Mouse (Mus musculus) gastrocnemius, adult 2 months (tissue): Measurements from ENCODE around the gene Porcn. TPM values are rescaled to one million over a fixed set of nuclear protein-coding genes. Genes with fewer than 3 reads are reported as not detected.

ENCODE experiments used
- DNase-seq: peaks from one replicate; pipeline ENCODE4 v3.0.0; 2022
- H3K27ac ChIP-seq: fragments of 200-600 bp; 2 replicates; pipeline ENCODE4 v1.8.1; 2022; ENCODE audit warnings: mild to moderate bottlenecking
- H3K4me3 ChIP-seq: fragments of 200-600 bp; 2 replicates; pipeline ENCODE4 v1.8.1; 2022; ENCODE audit warnings: mild to moderate bottlenecking, moderate library complexity
- CTCF ChIP-seq: fragments of 200-600 bp; IDR thresholded peaks from 2 replicates; pipeline ENCODE4 v1.8.1; 2022; ENCODE audit warnings: antibody characterized with exemption, mild to moderate bottlenecking, moderate library complexity
- intact Hi-C: fragments of 180-260 bp; cut with DNase I; formaldehyde crosslinking; loops from one replicate; pipeline ENCODE4 v1.15.1; 2025
- total RNA-seq, 2 experiments: library from RNA; stranded (reverse); gene quantifications; 2 replicates each; pipeline ENCODE4 v1.2.3; 2021

Gene Porcn
- total RNA-seq, 2 experiments from 2014 or later: 4.2 to 5.4 TPM

GRCm38 (mm10) chrX:8223473-8223872, 17.1 kb upstream of the Porcn start:
- H3K27ac ChIP-seq: no peak overlapping the region
- intact Hi-C loops: no loop called here
- no peak for TF ChIP-seq CTCF

GRCm38 (mm10) chrX:8222678-8223421, 16.5 kb upstream of the Porcn start:
- Histone ChIP-seq H3K27ac (peak overlapping the region; percentile 31; the same call in 1 of the 2 replicates), H3K4me3 (no peak overlapping the region)
- intact Hi-C loops: no loop called here
- TF ChIP-seq CTCF: no peak
- DNase-seq: no peak

More at GRCm38 (mm10) chrX:8223473-8223872, 17.1 kb upstream of the Porcn start:
- no peak overlapping the region for H3K4me3 ChIP-seq
- DNase-seq: no peak

- no peak overlapping the region for H3K4me3 ChIP-seq
- TF ChIP-seq CTCF: no peak
- intact Hi-C loops: no loop called here
- DNase-seq: no peak
- no peak overlapping the region for H3K27ac ChIP-seq
These were observed 16.0 kb upstream of the Porcn start for GRCm38 (mm10) chrX:8222296-8222677.

GRCm38 (mm10) chrX:8219651-8220050, 13.3 kb upstream of the Porcn start:
- no peak for DNase-seq
- intact Hi-C loops: no loop called here
- TF ChIP-seq CTCF: no peak
- no peak overlapping the region for H3K27ac ChIP-seq
- H3K4me3 ChIP-seq: no peak overlapping the region

- H3K27ac ChIP-seq: no peak overlapping the region
- no peak for TF ChIP-seq CTCF
- no peak overlapping the region for H3K4me3 ChIP-seq
- intact Hi-C loops: no loop called here
- no peak for DNase-seq
These were observed 11.8 kb upstream of the Porcn start for GRCm38 (mm10) chrX:8218114-8218513.

GRCm38 (mm10) chrX:8217383-8217782, 11.1 kb upstream of the Porcn start:
- H3K4me3 ChIP-seq: no peak overlapping the region
- H3K27ac ChIP-seq: no peak overlapping the region
- TF ChIP-seq CTCF: no peak
- intact Hi-C loops: no loop called here
- DNase-seq: no peak

- Histone ChIP-seq H3K27ac (no peak overlapping the region), H3K4me3 (no peak overlapping the region)
- no peak for DNase-seq
- TF ChIP-seq CTCF: no peak
- intact Hi-C loops: no loop called here
These were observed 5.3 kb upstream of the Porcn start for GRCm38 (mm10) chrX:8211490-8212207.

- Histone ChIP-seq H3K27ac (no peak overlapping the region), H3K4me3 (no peak overlapping the region)
- TF ChIP-seq CTCF: no peak
- no peak for DNase-seq
- intact Hi-C loops: no loop called here
These were observed 3.4 kb upstream of the Porcn start for GRCm38 (mm10) chrX:8209720-8210119.

GRCm38 (mm10) chrX:8207224-8207623, 899 bp upstream of the Porcn start:
- intact Hi-C loops: no loop called here
- H3K27ac ChIP-seq: no peak overlapping the region
- no peak for TF ChIP-seq CTCF
- DNase-seq: no peak
- peak overlapping the region; percentile 84 for H3K4me3 ChIP-seq

GRCm38 (mm10) chrX:8206694-8207197, 421 bp upstream of the Porcn start:
- DNase-seq: no peak
- intact Hi-C loops: no loop called here
- Histone ChIP-seq H3K27ac (peak overlapping the region; percentile 80; the same call in 1 of the 2 replicates), H3K4me3 (peak overlapping the region; percentile 84)
- no peak for TF ChIP-seq CTCF

- H3K4me3 ChIP-seq: peak overlapping the region; percentile 84
- H3K27ac ChIP-seq: no peak overlapping the region
- intact Hi-C loops: no loop called here
- no peak for TF ChIP-seq CTCF
- DNase-seq: no peak
These were observed 774 bp downstream of the Porcn start for GRCm38 (mm10) chrX:8205551-8205950.

GRCm38 (mm10) chrX:8205088-8205487, 1.2 kb downstream of the Porcn start:
- no peak for DNase-seq
- Histone ChIP-seq H3K27ac (no peak overlapping the region), H3K4me3 (no peak overlapping the region)
- intact Hi-C loops: no loop called here
- TF ChIP-seq CTCF: no peak

- no peak for TF ChIP-seq CTCF
- Histone ChIP-seq H3K27ac (no peak overlapping the region), H3K4me3 (no peak overlapping the region)
- intact Hi-C loops: no loop called here
- DNase-seq: no peak
These were observed 2.2 kb downstream of the Porcn start for GRCm38 (mm10) chrX:8204076-8204475.
